Mouse (Mus musculus) midbrain, embryonic 11.5 days (tissue): ENCODE measurements around the gene Fndc5. TPM values are rescaled to one million over a fixed set of nuclear protein-coding genes. Genes with fewer than 3 reads are reported as not detected.

Experiments used
- ATAC-seq: fragments of 200-750 bp; cut with Nextera tagmentation; 2 replicates; pipeline ENCODE4 v1.8.0; 2017; ENCODE audit warnings: moderate TSS enrichment, moderate library complexity; ENCODE audit not compliant: low FRiP score
- DNase-seq: peaks from one replicate; pipeline ENCODE4 v3.0.0; 2015; ENCODE audit warnings: low spot score; ENCODE audit errors: missing footprints
- H3K27ac ChIP-seq: fragments of 300-500 bp; sonication (generic); 2 replicates; pipeline ENCODE4 v1.5.1; 2014; ENCODE audit warnings: low read depth, low read length
- H3K27me3 ChIP-seq: fragments of 300-500 bp; sonication (generic); 2 replicates; pipeline ENCODE4 v1.6.1; 2014; ENCODE audit warnings: mild to moderate bottlenecking, low read length, moderate library complexity, mixed read lengths; ENCODE audit not compliant: control insufficient read depth, insufficient read depth
- H3K36me3 ChIP-seq: fragments of 300-500 bp; sonication (generic); 2 replicates; pipeline ENCODE4 v1.6.1; 2014; ENCODE audit warnings: mild to moderate bottlenecking, low read length, moderate library complexity, mixed read lengths; ENCODE audit not compliant: control insufficient read depth, insufficient read depth
- H3K4me1 ChIP-seq: fragments of 300-500 bp; sonication (generic); 2 replicates; pipeline ENCODE4 v1.6.1; 2014; ENCODE audit warnings: low read length; ENCODE audit not compliant: control insufficient read depth, insufficient read depth
- H3K4me2 ChIP-seq: fragments of 300-500 bp; sonication (generic); 2 replicates; pipeline ENCODE4 v1.6.1; 2014; ENCODE audit warnings: mild to moderate bottlenecking, moderate library complexity
- H3K4me3 ChIP-seq: fragments of 300-500 bp; sonication (generic); 2 replicates; pipeline ENCODE4 v1.5.1; 2014; ENCODE audit warnings: low read depth, low read length
- H3K9ac ChIP-seq: fragments of 300-500 bp; sonication (generic); 2 replicates; pipeline ENCODE4 v1.6.1; 2014; ENCODE audit warnings: low read length
- H3K9me3 ChIP-seq: fragments of 300-500 bp; sonication (generic); 2 replicates; pipeline ENCODE4 v1.6.1; 2016; ENCODE audit warnings: low read length; ENCODE audit not compliant: control insufficient read depth
- WGBS: fragments of 180-500 bp; shearing (Covaris S2); extraction: QIAGEN DNeasy Blood & Tissue Kit; methylation state at CpG from one replicate; pipeline ENCODE4 v1.1.7; 2014; 5-methylcytosine and 5-hydroxymethylcytosine counted together
- polyA plus RNA-seq: library from polyadenylated mRNA; unstranded; fragments of >200 nt; fragmentation: Nextera tagmentation; extraction: Ambion mirVana; gene quantifications from 2 replicates; pipeline ENCODE4 v1.2.1, GENCODE M21; 2014

The Fndc5 gene
- polyA plus RNA-seq, 1 experiment from 2014 or later: 1.5 TPM

DNA sequence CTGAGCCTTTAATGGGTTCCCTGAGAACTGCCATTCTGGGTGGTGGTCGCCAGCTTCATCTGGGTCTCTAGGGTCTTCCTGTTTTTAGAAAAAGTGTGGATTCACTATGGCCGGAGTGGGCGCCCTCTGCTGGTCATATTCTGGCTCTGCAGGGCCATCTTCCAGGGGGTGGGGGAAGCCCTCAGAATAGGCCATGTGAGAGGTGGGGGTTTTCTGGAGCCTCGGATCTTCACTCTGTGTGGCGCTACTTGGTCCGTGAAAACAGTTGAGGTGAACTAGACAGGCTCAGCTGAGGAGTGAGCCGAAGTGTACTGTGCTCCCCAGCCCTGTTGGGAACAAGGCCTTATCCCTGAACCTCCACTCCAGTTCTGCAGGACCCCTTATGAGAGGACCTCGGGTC lies 6.7 kb upstream of the Fndc5 start:
- no peaks in the 10 kb centered on the region for H3K9me3 ChIP-seq
- H3K4me3 ChIP-seq: no peak overlapping the region
- no peaks in the 10 kb centered on the region for H3K36me3 ChIP-seq
- H3K27ac ChIP-seq: no peak overlapping the region
- DNase-seq (peak; percentile 96), ATAC-seq (peak; percentile 67)
- H3K4me1 ChIP-seq: peaks cover 7% of the 10 kb centered on the region
- 2% methylated on average over 8 of the region's 8 CpGs for WGBS
- H3K9ac ChIP-seq: no peak overlapping the region
- no peak overlapping the region for H3K4me2 ChIP-seq
- peaks cover 5% of the 10 kb centered on the region for H3K27me3 ChIP-seq

DNA sequence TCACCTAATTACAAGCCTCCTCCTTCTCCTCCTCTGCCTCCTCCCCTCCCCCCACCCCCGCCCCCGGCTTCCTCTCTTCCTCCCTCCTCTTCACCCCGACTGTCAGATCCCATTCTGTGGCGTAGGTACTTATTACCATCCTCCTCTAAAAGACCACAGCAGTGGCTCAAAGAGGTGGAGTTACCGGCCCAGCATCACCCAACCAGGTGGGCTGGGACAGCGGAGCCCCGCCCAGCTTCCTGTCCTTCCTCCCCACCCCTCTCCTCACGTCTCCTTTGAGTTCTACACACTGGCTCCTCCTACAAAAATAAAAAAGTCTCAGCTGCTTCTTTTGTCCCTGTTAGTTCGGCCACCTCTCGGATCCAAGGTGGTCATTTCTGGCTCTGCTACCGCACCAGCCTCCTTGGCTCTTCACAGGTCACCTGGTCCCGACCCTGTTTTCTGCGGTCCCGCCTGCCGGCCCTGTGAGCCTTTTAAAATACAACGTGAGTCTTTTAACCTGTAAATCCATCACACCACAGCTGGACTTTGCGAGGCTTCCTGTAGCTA lies 6.0 kb upstream of the Fndc5 start:
- peaks cover 5% of the 10 kb centered on the region for H3K4me1 ChIP-seq
- ATAC-seq: no peak
- no peaks in the 10 kb centered on the region for H3K36me3 ChIP-seq
- peak overlapping the region; percentile 13; the same call in 1 of the 2 replicates for H3K4me2 ChIP-seq
- H3K27me3 ChIP-seq: peaks cover 11% of the 10 kb centered on the region
- H3K27ac ChIP-seq: no peak overlapping the region
- no peak overlapping the region for H3K9ac ChIP-seq
- H3K9me3 ChIP-seq: no peaks in the 10 kb centered on the region
- H3K4me3 ChIP-seq: no peak overlapping the region
- WGBS: 7% methylated on average over 17 of the region's 17 CpGs
- DNase-seq: no peak

DNA sequence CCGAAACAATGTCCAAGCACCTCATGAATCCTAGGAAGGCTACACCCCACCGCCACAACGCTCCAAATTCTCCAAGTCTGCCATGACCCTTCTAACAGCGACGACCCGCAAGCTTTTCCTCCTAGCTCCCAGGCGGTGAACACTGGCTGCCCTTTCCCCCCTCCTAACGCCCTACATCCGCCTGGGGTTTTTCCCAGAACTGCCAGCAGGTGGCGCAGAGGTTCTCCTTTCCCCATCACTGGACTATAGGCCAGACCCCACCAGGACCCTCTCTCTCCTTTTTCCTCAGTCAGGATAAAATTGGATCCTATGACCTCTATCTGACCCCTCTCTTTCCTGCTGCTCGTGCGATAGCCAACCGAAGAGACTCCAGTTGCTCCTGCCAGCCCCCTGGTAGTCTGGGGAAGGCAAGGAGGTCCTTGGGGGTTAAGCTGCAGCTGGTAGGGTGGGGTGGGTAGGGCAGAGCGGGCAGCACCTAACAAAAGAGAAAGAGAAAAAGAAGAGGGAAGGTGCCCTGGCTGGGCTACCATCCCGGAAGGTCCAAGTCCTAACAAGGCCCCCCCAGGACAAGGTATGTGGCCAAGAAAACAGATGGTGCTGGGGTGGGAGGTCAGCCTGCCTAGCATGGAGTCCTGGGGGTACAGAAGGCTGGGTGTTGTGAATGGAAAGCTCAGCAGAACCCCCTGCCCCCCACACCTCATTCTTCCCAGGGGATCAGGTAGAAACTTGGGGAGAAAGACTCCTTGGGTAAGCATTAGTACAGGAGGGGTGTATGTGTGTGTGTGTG lies 1.8 kb upstream of the Fndc5 start:
- Histone ChIP-seq H3K9ac (peak overlapping the region; percentile 34), H3K9me3 (no peaks in the 10 kb centered on the region), H3K4me3 (no peak overlapping the region), H3K4me1 (peaks cover 5% of the 10 kb centered on the region; the same call in 1 of the 2 replicates), H3K4me2 (peak overlapping the region; percentile 23; the same call in 1 of the 2 replicates), H3K36me3 (no peaks in the 10 kb centered on the region), H3K27me3 (peaks cover 38% of the 10 kb centered on the region), H3K27ac (no peak overlapping the region)
- DNase-seq: peak; percentile 100
- WGBS: 9% methylated on average over 15 of the region's 15 CpGs
- peak; percentile 58 for ATAC-seq

DNA sequence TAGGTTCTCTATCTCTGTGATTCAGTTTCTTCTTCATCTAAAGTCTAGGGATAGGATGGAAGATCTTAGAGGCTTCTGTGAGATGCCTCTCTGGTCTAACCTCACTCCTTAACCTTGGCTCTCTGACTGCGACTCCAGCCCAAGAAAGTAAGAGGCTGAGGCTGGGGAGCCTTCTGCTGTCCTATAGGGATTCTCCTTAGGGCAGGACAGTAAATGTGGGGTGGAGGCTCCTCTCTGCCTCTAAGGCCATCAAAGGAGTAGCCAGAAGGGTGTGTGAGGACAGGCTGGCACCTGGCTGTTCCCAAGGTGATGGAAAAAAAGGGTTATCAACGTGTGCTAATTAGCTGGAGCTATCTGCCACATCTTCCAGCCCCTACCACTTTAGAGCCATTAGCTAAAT lies 1.2 kb upstream of the Fndc5 start:
- Histone ChIP-seq H3K4me1 (0 out of 2 replicates have a peak, but pooled peaks cover 2% of the 10 kb centered on the region), H3K27me3 (peaks cover 38% of the 10 kb centered on the region), H3K9ac (no peak overlapping the region), H3K27ac (no peak overlapping the region), H3K36me3 (no peaks in the 10 kb centered on the region), H3K4me3 (no peak overlapping the region), H3K4me2 (no peak overlapping the region), H3K9me3 (no peaks in the 10 kb centered on the region)
- WGBS: 69% methylated on average over 2 of the region's 2 CpGs
- ATAC-seq: no peak
- peak; percentile 78 for DNase-seq

DNA sequence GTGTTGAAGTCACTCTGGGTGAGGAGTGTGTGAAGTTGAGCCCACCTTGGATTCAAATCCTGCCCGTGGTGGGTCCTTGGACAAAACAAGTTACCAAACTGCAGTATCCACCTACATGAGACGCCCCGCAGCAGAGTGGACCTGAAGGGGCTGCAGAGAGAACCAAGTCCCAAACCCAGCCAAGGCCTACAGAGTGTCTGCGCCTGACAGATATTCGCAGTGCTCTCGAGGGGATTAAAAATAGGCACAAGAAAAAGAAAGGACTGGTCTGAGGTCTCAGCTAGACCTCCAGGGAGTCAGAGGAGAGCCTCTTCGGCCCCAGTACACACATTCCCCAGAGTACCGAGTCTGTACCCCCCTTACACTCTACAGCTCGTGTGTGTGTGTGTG lies 615 bp upstream of the Fndc5 start:
- Histone ChIP-seq H3K4me2 (peak overlapping the region; percentile 94), H3K4me1 (0 out of 2 replicates have a peak, but pooled peaks cover 2% of the 10 kb centered on the region), H3K27ac (no peak overlapping the region), H3K9ac (peak overlapping the region; percentile 80), H3K27me3 (peaks cover 34% of the 10 kb centered on the region), H3K4me3 (peak overlapping the region; percentile 60), H3K36me3 (no peaks in the 10 kb centered on the region), H3K9me3 (no peaks in the 10 kb centered on the region)
- 30% methylated on average over 9 of the region's 9 CpGs for WGBS
- no peak for DNase-seq
- no peak; the same call in 1 of the 2 replicates for ATAC-seq

DNA sequence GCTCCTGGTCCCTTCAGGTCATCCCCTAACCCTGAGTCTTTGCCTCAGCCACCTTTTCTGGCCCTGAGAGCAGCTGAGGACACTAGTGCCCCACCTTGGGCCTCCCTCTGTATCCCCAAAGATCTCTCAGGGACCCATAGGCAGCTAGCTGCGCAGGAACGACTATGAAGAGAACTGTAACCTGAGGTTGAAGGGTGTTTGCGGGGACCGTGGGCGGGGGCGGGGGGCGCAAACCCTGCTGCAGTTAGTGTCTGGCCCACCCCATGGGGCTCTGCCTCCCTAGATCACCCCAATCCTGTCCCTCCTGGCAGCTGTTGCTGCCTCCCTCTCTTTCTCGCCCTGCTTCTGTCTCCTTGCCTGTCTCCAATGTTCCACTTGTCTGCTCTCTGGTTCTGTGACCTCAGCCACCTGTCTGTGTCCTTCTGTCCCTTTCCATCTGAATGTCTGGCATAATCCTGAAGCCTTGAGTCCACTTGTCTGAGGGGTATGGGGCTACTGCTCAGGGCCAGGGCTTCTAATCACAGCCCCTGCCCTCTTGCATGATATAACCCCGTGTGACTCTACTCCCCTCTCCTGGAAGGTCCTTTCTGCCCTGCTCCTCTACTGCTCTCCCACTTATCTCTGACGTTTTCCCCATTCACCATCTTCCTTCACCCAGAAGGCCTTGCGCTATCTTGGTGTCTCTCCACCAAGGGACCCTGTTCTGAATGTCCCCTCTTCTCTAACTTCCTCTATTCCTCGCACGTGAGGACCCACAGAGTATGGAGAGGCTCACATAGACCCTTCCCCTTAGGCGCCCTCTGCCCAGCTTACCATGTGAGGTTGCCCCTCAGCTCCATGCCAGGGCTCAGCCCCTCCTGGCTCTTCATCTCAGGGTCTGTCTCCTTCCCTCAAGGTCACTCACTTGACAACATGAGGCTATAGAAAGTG lies 858 bp downstream of the Fndc5 start:
- 45% methylated on average over 14 of the region's 14 CpGs for WGBS
- Histone ChIP-seq H3K9ac (peak overlapping the region; percentile 80; the same call in 1 of the 2 replicates), H3K4me2 (peak overlapping the region; percentile 94), H3K4me1 (0 out of 2 replicates have a peak, but pooled peaks cover 2% of the 10 kb centered on the region), H3K36me3 (no peaks in the 10 kb centered on the region), H3K27me3 (peaks cover 34% of the 10 kb centered on the region), H3K9me3 (no peaks in the 10 kb centered on the region), H3K4me3 (peak overlapping the region; percentile 60), H3K27ac (no peak overlapping the region)
- ATAC-seq (no peak), DNase-seq (peak; percentile 85)

DNA sequence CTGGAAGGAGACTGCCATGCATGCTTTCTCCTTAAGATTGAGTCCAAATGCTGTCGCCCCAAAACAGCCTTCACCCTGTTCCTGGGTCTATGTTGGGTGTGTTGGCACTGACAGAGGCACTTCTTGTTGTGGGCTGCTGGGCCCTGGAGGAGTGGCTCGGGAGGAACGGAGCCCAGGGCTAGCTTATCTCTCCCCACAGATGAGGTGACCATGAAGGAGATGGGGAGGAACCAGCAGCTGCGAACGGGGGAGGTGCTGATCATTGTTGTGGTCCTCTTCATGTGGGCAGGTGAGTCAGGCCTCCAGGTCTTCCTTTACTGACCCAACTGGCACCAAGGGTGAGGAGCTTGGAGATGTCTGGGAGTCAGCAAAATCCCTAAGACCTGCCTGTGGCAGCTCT lies 2.8 kb downstream of the Fndc5 start:
- no peak overlapping the region for H3K4me2 ChIP-seq
- no peak overlapping the region for H3K4me3 ChIP-seq
- peaks cover under 1% of the 10 kb centered on the region; the same call in 1 of the 2 replicates for H3K4me1 ChIP-seq
- H3K27me3 ChIP-seq: peaks cover 34% of the 10 kb centered on the region
- ATAC-seq: no peak
- DNase-seq: peak; percentile 76
- 89% methylated on average over 5 of the region's 5 CpGs for WGBS
- H3K9me3 ChIP-seq: no peaks in the 10 kb centered on the region
- H3K27ac ChIP-seq: no peak overlapping the region
- H3K36me3 ChIP-seq: no peaks in the 10 kb centered on the region
- H3K9ac ChIP-seq: no peak overlapping the region

DNA sequence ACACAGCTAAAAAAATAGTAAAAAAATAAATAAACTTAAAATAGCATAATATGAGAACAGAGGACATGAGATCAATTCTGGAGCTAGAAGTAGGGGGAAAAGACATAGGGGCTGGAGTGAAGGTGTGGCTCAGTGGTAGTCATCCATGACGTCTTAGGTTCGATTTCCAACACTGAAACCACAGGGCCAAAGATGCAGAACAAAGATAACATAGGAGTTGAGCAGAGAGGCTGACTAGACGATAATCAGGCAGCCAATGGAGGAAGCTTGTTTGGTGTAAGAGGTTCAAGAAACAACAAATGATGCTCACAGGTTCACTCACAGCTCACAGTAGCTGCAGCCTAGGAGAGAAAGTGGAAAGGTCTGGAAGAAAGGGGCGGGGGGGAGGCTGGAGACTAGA lies 4.0 kb downstream of the Fndc5 start:
- ATAC-seq (no peak), DNase-seq (peak; percentile 57)
- Histone ChIP-seq H3K9me3 (no peaks in the 10 kb centered on the region), H3K4me1 (no peaks in the 10 kb centered on the region; the same call in 1 of the 2 replicates), H3K4me3 (no peak overlapping the region), H3K9ac (no peak overlapping the region), H3K36me3 (no peaks in the 10 kb centered on the region), H3K27ac (no peak overlapping the region), H3K27me3 (peaks cover 27% of the 10 kb centered on the region), H3K4me2 (no peak overlapping the region)
- WGBS: 86% methylated on average over 4 of the region's 4 CpGs
